Mouse (Mus musculus): ENCODE data around the gene Bmp2k.

Bmp2k gene

DNA sequence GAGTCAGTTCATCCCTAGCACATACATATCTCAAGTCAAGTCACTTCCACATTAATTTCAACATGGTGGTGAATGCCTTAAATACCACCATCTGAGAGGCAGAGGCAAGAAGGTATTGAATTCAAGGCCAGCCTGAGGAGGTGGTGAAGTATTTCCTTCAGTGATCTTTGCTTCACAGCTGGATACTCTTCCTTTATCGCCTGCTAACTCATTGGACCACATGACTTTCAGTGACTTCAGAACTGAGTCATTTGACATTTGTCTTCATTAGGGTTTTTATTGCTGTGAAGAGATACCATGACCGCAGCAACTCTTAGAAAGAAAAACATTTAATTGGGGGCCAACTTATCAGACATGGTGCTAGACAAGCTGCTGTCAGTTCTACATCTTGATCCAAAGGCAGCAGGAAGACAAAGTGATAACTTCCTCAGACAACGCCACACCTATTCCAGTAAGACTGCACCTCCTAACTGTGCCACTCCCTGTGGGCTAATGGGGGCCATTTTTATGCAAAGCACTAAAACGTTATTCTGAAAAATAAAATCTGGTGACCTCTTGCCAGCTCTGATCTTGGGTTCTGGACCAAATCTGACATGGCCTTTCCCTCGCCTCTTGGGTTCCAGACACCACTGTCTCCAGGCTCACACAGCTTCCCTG, 24.9 kb upstream of the Bmp2k start:
- DNase-seq (ENCODE audit: low read depth, low spot score) = no peak

DNA sequence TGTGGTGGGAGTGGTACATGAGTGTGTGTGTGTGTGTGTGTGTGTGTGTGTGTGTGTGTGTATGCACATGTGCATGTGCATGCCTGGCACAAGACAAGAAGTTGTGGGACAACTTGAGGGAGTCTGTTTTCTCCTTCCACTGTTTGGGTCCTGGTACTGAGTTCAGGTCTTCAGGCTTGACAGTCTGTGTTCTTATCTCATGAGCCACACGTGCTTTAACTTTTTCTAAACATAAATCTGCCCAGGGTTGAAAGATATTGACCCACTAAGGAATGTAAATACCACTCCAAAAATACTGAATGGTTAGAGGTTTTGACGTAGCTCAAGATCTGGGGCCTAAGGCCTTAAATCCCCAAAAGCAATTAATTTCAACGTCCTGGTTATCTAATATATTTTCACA, 23.8 kb upstream of the Bmp2k start:
- no peak for DNase-seq (ENCODE audit: low read depth, low spot score)

DNA sequence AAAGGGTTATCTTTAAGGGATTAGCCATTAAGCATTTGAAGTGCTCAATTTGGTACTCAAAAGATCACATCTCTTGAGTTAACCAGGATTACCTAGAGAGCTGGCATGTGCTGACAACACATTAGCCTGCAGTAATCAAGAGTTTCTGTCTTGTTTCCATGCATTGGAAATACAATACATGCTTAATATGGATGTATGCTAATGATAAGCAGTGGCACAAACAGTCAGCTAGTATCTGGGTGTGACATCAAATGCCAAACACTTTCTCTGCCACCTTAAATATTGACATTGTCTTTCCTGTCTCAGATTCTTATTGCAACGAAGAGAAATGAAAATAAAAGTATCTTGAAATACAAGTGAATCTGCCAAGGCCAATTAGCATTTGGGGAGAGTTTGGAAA, 22.8 kb upstream of the Bmp2k start:
- DNase-seq (ENCODE audit: low read depth, low spot score) = no peak

DNA sequence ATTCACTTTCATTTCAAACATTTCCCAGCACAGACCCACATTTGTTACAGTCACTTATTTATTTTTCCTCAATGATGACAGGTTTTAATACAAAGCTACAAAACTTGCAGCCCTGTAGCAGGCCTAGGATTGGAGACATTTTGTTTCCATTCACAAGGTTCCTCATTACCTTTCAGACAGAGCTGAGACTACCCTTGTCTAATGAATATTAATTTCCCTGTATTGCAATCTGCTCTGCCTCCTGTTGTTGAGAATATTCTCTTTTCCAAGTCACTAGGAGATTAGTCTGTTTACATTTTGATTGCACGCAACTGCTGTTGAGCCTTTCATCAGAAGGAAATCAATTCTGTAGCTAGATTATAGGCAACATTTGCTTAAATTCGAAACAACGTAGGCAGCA, 22.4 kb upstream of the Bmp2k start:
- no peak for DNase-seq (ENCODE audit: low read depth, low spot score)

DNA sequence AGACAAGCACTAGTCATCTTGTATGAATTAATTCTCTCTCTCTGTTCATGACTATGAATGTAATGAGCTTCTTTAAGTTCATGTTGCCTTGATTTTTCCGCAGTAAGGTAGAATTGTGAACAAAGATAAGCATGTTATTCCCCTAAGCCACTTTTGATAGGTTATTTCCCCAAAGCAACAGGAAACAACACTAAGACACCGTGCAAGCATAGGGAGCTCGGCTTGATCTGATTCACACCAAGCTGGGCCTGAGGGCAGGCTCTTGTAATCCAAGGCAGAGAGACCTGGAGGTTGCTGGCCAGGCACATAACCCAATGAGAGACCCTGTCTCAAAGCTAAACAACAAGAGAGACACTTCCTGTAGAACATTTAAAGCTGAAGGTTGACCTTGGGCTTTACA, 21.3 kb upstream of the Bmp2k start:
- DNase-seq (ENCODE audit: low read depth, low spot score) = no peak

DNA sequence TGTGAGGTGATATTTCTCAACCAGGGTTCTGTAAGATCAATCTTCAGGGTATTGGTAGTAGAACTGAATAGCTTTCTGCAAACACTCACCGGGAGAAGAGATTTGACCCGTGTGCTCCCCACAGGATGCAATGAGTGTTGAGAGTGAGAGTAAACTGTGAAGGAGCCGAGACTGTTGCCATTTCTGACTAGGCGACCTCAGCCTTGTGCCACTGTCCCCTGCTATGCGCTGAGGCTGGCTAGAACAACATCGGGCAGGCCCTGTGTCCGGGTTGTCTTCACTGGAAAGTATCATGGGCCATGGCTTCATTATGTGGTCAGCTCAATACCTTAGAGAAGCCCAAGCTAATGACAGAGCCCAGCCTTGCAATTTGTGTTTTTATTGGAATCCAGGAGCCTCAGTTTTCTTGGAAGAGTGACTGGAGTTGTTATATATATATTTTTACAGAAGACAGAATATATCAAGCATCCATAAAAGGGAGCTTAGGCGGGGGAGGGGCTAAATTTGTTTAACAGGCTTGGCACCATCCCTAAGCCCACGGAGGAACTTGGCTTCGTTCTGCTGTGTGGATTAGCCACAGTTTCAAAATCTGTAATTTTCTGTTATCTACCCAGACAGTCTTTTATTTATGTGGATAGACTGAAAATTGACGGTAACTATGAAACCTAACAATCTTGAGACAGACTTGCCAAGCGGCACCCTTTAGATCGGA, 18.0 kb upstream of the Bmp2k start:
- DNase-seq (ENCODE audit: low read depth, low spot score) = no peak

DNA sequence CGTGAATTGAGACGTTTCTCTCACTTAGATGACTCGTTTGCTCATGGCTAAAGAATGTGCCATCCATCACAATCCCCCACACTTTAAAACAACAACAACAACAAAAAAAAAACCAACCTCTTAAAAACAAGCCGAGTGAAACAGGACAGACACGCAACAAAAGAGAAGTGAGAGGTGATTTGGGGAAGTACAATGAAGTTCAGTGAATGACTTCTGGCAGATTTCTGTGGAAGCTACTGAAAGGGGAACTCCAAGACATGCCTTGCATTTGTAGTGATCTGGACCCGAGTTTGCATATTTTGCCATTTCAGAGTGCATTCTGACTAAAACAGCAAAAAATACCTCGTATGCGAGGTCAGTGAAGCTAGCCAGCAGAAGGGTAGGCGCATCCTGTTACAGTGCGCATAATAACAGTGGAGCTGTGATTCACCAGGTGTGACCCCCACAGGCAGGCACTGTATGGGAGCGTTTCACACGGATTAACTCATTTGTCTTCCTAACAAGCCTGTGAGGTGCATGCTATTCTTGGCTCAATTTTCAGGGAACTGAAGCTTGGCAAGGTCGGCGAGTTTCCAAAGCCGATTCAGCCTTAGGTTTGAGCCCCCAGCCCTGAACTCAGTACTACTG, 17.4 kb upstream of the Bmp2k start:
- no peak for DNase-seq (ENCODE audit: low read depth, low spot score)

DNA sequence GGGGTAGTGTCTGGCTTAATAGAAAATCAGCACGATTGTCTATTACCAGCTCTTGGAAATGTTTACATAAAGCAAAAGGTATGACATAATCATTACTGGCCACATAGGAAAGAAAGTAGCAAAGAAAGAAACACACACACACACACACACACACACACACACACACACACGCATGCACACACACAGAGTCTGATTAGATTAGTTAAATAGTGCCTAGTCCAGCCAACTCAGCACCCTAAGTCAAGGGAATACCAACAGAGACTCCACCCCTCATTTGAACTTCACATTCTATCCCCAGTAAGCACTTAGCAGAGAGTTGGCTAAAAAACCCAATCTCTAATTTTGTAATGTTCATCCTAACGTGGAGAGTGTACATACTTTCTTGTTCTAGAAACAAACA, 15.5 kb upstream of the Bmp2k start:
- no peak for DNase-seq (ENCODE audit: low read depth, low spot score)

DNA sequence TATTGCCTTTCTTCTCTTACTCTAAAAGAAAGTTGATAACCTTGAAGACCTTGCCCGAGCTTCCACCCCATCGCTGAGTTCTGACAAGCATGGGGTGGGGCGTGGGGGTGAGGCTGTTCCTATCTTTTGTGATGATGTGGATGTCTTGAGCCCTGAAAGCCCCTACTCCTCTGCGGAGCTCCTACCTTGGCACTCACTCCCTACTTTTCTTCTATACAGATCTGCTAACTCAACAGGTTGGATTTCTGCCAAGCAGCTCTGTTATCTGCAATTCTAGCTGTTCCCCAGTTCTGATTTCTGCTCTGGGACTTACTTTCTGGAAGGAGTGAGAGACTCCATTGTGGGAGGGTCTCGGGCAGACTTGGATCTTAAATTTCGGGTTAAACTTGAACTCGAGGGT, 14.3 kb upstream of the Bmp2k start:
- DNase-seq (ENCODE audit: low read depth, low spot score) = no peak

DNA sequence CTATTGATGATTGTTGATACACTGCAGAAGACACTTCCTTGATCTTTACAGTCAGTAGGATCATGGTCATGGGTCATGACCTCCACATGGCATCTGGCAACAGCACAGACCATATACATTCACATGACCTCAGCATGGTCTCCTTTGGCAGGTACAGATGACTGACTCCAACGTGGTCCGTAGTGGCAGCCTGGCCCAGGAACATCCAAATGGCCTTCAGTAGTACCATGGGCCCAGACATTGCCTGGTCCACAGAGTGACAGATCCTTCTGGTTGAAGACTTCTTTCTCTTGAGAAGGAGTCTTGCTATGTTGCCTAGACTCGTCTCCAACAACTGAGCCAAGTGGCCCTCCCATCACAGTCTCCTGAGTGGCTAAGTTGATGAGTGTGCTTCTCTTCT, 10.6 kb upstream of the Bmp2k start:
- no peak for DNase-seq (ENCODE audit: low read depth, low spot score)

DNA sequence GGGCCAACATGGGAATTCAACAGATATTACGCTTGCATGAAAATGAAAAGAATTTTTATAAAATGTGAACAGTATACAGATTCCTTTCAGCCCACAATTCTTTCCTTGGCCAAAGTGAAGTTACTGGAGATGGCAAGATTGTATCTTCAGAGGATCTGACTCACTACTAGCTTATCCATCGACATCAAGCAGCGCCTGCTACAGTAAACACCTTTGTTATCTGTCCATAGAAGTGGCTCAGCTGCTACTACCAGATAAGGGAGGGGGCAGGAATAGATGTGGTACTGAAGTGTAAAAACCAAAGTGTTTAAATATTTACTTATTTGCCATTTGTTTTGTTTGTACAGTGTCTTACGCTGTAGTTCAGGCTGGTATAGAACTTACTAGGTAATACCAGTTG, 8.6 kb upstream of the Bmp2k start:
- no peak for DNase-seq (ENCODE audit: low read depth, low spot score)

DNA sequence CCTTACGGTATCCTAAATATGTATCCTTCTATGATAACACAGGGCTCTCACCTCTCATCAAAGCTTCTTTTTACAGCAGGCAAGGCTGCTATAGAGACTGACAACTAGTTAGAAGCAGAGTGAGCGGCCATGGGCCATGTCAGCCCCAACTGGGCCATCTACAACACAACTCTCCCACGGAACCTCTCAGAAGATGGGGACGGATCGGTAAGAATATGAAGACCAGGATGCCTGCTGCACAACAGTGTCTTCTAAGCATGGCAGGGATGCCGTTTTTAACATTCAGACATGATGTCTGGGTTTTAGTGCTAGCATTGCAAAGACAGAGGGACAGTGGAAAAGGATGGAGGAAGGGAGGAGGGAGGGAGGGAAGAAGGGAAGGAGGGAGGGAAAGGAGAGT, 6.3 kb upstream of the Bmp2k start:
- no peak for DNase-seq (ENCODE audit: low read depth, low spot score)

DNA sequence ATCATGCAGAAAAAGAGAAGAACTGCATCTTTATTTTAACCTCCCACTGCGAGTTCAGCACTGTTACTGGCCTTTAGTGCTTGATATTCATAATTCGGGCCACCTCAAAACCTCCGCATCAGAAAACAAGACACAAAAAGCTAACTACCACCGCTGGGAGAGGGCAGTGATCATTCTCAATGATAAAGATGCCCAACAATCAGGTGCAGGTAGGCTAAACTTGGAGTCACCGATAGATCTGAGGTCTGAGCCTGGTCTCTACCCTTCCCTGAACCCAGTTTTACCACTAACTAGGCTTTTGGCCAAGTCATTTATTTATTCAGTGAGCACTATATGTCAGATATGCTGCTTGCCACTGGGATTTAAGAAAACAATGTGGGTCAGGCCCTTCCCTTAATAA, 4.8 kb upstream of the Bmp2k start:
- DNase-seq (ENCODE audit: low read depth, low spot score) = no peak

DNA sequence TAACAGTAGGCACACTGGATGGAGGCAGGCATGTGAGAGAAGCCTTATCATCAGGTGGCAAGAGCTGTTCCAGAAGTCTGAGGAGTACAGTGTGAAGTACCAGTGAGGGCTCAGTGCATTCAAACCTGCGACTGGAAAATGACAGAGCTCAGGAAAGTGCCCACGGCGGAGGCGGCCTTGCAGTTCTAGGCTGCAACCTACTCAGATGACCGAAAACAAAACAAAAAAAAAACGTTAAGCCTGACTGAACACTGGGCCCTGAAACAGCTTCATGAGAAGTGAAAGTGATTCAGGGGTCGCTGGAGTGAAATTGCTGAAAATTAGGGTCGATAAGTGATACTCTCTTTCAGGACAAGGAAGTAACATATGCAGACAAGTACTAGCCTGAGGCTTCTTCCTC, 4.4 kb upstream of the Bmp2k start:
- no peak for DNase-seq (ENCODE audit: low read depth, low spot score)

DNA sequence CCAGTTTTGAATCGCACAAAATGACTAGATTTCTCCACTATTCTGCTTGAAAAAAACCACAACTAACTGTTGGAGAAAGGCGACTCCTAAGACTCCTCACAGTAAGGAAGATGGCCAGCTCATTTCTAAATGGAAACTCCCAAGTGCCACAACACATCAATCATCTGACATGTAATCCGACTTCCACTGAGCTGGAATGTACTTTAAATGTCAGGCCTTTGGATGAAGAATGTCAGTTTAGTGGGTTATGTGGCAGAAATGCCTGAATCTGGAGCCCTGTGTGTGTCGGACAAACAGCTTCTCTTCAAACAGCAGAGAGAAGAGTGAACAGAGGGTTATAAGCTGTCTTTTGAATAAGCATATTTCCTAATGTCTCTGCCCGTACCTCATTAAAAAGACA, 1.7 kb upstream of the Bmp2k start:
- DNase-seq (ENCODE audit: low read depth, low spot score) = no peak

DNA sequence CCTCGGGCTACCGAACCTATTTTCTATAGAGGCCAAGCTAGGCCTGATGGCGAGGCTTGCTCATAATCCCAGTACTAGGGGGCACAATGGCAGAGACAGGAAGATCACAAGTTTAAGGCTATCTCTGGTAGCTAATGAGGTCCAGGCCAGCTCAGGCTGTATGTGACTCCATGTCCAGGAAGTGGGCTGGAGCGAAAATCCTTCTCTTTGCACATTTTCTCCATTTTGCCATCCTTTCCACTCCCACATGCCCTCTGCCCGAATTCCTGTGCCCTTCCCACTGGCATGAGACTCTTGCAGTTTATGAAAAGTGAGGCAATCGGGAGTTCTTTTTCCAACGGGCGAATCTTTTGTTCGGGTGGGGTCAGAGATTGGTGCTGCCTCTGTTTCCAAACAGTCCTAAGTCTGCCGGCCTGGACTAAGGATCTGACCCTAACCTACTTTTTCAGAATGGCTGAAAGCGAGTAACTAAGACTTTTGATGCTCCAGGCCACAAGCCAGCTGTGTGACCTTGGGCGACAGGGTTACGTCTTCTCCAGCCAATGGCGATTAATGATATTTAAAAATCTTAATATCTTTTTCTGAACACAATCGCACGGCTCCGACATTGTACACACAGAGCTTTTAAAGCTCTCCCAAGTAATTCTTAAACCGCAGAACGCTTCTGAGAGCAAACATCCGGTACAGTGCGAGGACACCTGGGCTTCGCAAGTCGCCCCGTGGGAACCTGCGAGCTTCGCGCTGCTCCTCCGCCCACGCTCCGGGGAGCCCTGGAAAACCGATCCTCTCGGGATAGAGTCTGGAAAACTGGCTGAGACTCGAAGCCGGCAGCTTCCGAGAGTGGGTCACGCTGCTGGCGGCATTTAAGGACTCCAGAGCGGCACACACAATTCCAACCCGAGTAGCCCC, 834 bp upstream of the Bmp2k start:
- no peak for DNase-seq (ENCODE audit: low read depth, low spot score)

DNA sequence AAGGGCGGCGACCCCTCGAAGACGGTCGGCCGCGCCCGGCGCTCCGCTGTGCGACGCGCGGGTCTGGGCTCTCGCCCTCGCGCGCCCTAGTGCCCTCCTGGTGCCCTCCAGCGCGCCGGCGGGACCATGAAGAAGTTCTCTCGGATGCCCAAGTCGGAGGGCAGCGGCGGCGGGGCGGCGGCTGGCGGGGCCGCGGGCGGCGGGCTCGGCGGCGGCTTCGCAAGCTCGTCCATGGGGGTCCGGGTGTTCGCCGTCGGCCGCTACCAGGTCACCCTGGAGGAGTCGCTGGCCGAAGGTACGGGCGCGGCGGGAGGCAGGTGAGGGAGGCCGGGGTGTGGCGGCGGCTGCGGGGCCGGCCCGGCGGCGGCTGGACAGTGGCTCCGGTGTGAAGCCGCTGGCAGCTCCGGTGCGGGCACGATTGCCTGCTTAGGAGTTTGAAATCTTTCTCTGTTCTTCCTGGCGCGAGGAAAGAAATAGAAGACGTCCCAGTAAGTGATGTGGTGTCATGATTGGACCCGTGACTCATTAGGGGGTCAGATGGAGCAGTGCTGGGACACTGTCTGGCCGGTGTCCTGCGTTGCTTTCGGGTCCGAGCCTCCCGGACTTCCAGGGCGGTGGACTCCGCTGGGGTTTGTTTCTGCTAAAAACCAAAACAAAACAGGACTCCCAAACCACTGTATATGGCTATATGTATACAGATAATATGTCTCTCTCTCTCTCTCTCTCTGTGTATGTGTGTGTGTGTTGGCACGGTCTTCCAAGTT, 495 bp downstream of the Bmp2k start:
- DNase-seq (ENCODE audit: low read depth, low spot score) = no peak

DNA sequence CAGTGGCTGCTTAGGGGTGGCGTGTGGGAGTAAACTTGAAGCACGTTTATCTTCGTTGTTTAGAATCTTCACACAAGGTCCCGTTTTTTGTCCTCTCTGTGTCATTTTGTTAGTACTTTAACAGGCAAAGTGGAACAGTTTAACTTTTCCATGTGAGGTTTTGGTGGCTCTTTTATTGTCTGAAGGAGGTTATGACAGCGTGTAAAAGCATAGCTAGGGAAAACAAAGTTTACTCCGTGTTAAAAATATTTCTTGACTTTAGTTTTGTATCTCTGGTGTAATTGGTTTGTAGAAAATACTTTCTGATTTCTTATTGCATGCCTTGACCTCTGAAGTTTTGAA, 1.0 kb downstream of the Bmp2k start:
- no peak for DNase-seq (ENCODE audit: low read depth, low spot score)

DNA sequence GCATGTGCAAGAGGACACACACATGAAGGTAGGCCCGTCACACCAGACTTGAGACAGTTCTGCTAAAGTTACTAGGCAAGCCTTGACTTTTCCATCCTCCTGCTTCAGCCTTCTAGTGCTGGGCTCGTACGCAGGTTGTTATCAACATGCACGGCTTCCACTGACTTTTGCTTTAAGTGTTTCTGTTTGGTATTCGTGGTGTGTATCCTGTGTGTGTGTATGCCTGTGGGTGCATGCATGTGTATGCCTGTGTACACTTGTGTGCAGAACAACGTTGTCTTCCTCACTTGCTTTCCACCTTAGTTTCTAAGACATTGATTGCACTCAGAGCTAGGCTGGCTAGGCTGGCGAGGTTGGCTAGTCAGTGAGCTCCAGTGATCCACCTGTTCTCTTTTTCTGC, 2.1 kb downstream of the Bmp2k start:
- no peak for DNase-seq (ENCODE audit: low read depth, low spot score)

DNA sequence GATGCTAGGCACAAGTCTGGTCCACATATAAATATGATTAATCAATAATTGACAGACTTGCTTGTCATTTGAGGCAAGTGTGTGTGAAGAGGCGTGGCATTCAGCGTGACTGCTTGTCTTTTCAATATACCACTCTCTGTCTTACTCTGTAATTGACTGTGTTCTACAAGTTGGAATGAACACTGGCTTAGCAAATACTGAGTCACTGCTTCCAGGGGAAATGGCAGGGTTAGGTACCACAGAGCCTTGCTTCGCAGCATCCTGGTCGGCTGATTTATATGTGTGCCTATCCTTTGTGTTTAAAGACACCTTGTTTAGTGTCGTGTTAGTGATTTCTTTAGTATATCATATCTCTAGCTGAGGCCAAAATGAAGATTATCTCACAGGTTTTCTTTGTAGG, 3.0 kb downstream of the Bmp2k start:
- DNase-seq (ENCODE audit: low read depth, low spot score) = no peak

DNA sequence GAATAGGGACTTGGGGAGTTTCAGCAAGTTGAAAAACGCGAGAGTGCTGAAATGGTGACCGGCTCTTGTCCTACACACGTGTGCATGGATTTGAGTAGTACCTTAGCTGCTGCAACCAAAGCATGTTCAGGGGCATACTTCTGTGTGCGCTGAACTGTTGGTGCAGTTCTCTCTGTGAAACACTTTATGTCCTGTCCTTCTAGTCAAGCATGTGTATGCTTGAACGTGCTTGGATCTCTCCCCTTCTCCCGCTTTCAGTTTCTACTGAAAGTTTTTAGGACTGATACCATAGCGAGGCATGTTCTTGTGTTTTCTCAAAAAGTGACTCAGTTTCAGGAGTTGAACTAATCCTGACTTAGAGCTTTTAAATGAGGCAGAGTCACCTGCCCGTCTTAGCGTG, 3.7 kb downstream of the Bmp2k start:
- DNase-seq (ENCODE audit: low read depth, low spot score) = no peak

DNA sequence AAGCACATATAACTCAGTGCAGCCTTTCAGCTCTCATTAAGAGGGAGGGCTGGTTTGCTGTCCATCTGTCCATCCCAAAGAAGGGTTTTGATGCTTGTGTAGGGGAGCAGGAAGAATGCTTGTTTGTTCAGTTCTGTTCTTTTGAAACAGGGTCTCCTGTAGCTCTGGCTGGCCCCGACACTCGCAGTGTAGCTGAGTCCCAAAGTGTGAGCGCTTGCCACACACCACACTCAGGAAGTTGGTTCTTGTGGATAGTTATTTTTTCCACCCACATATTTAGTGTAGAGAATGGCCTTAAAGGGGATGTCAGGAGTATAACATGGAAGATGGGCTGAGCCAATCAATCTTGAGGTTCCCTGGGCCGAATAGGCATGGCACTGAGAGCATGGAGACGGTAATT, 4.1 kb downstream of the Bmp2k start:
- no peak for DNase-seq (ENCODE audit: low read depth, low spot score)
